Mouse (Mus musculus) ES-Bruce4 (cell line): ENCODE data around the gene Rgcc. TPM values are rescaled to one million over a fixed set of nuclear protein-coding genes. Genes with fewer than 3 reads are reported as not detected.

Experiments
- H3K27ac ChIP-seq: 2 replicates; pipeline ENCODE4 v1.5.1; 2012; ENCODE audit warnings: low read length, inconsistent platforms; ENCODE audit not compliant: insufficient read depth
- H3K27me3 ChIP-seq: 2 replicates; pipeline ENCODE4 v1.6.1; 2012; ENCODE audit warnings: mild to moderate bottlenecking, low read length, inconsistent platforms; ENCODE audit not compliant: control insufficient read depth, poor library complexity, insufficient read depth, severe bottlenecking
- H3K36me3 ChIP-seq: 2 replicates; pipeline ENCODE4 v1.6.1; 2012; ENCODE audit warnings: inconsistent platforms, mild to moderate bottlenecking, low read length, moderate library complexity; ENCODE audit not compliant: control insufficient read depth, poor library complexity, insufficient read depth, severe bottlenecking
- H3K4me1 ChIP-seq: one replicate; pipeline ENCODE4 v1.8.1; 2011; ENCODE audit warnings: low read length; ENCODE audit not compliant: control insufficient read depth, insufficient read depth
- H3K4me3 ChIP-seq: 2 replicates; pipeline ENCODE4 v1.5.1; 2011; ENCODE audit warnings: low read depth, mild to moderate bottlenecking, low read length
- H3K9ac ChIP-seq: 2 replicates; pipeline ENCODE4 v1.6.1; 2012; ENCODE audit warnings: low read depth, mild to moderate bottlenecking, inconsistent platforms; ENCODE audit not compliant: poor library complexity, severe bottlenecking
- H3K9me3 ChIP-seq: replicated peaks from 2 replicates; pipeline ENCODE4 v1.6.1; 2012; ENCODE audit warnings: mild to moderate bottlenecking, low read length, inconsistent platforms; ENCODE audit not compliant: control insufficient read depth, poor library complexity, insufficient read depth, severe bottlenecking
- CTCF ChIP-seq: IDR thresholded peaks from one replicate; pipeline ENCODE4 v1.8.1; 2011; ENCODE audit warnings: low read depth, low read length
- EP300 ChIP-seq: IDR thresholded peaks from 2 replicates; pipeline ENCODE4 v1.6.1; 2011; ENCODE audit warnings: low read depth, low read length; ENCODE audit not compliant: insufficient read depth
- POLR2A ChIP-seq: IDR thresholded peaks from one replicate; pipeline ENCODE4 v1.8.1; 2011; ENCODE audit warnings: low read length; ENCODE audit not compliant: insufficient read depth
- polyA plus RNA-seq: library from polyadenylated mRNA; stranded (reverse); fragments of >200 nt; gene quantifications from 2 replicates; pipeline ENCODE4 v1.2.4, GENCODE M21; 2011; ENCODE audit warnings: low read depth; ENCODE audit not compliant: missing spikeins, insufficient read depth, insufficient read length

Gene Rgcc
- polyA plus RNA-seq, 1 experiment, result 15.1 TPM

DNA sequence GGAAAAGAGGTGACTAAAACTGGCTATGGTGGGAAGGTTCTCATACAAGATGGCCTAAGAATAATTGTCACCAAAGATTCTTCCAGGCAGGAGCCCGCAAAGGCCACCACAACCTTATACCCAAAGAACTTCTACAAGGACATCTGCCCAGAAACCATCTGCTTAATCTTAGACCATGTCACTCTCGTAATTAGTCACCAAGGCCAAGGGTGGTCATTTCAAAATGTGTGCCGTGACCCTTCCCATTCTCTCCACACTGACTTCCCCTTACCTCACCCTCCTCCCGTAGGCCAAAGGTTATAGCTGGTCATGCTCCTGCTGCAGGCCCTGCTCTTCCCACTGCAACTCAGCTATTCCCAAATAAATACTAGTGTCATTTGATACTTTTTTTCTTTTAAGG lies 22.5 kb downstream of the Rgcc start:
- H3K4me1 ChIP-seq, result peaks cover 10% of the 10 kb centered on the region
- TF ChIP-seq CTCF, result no peak
- TF ChIP-seq POLR2A, result no peak
- TF ChIP-seq EP300, result no peak
- H3K9me3 ChIP-seq, result no peaks in the 10 kb centered on the region
- no peak overlapping the region for H3K27ac ChIP-seq
- no peaks in the 10 kb centered on the region for H3K36me3 ChIP-seq
- no peak overlapping the region for H3K4me3 ChIP-seq
- H3K9ac ChIP-seq, result no peak overlapping the region
- H3K27me3 ChIP-seq, result no peaks in the 10 kb centered on the region

DNA sequence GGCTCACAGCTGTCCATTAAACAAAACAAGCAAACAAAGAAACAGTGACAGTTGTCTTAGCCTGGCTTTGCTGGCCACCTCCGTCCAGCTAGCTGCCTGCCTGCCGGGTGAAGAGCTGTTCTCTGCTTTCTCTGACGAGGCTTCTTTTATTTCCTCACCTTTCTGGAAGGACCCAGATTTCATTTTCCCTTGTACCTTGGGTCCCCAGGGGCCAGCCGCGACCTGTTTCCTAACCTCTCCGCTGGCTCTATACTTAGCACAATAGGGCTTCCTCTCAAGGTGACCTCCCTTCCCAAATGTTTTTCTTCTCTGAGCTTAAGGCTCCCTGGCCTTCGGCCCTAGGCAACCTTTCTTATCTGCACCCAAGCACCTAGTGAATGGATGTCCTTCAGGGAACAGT lies 23.5 kb downstream of the Rgcc start:
- H3K4me3 ChIP-seq, result no peak overlapping the region
- no peak for TF ChIP-seq CTCF
- TF ChIP-seq POLR2A, result no peak
- TF ChIP-seq EP300, result peak; percentile 89
- peaks cover 10% of the 10 kb centered on the region for H3K4me1 ChIP-seq
- peak overlapping the region; percentile 95 for H3K27ac ChIP-seq
- peak overlapping the region; percentile 18; the same call in 1 of the 2 replicates for H3K9ac ChIP-seq
- H3K9me3 ChIP-seq, result no peaks in the 10 kb centered on the region
- H3K36me3 ChIP-seq, result no peaks in the 10 kb centered on the region
- H3K27me3 ChIP-seq, result no peaks in the 10 kb centered on the region

GRCm38 (mm10) chr14:79275870-79276395 lies 25.5 kb downstream of the Rgcc start:
- TF ChIP-seq EP300, result no peak
- TF ChIP-seq POLR2A, result no peak
- no peak for TF ChIP-seq CTCF
- Histone ChIP-seq H3K36me3 (no peaks in the 10 kb centered on the region), H3K4me1 (peaks cover 10% of the 10 kb centered on the region), H3K27ac (peak overlapping the region; percentile 7; the same call in 1 of the 2 replicates), H3K4me3 (no peak overlapping the region), H3K27me3 (no peaks in the 10 kb centered on the region), H3K9me3 (no peaks in the 10 kb centered on the region), H3K9ac (no peak overlapping the region)

GRCm38 (mm10) chr14:79275441-79275840 lies 26.0 kb downstream of the Rgcc start:
- H3K4me3 ChIP-seq, result no peak overlapping the region
- no peak overlapping the region for H3K27ac ChIP-seq
- H3K36me3 ChIP-seq, result no peaks in the 10 kb centered on the region
- H3K27me3 ChIP-seq, result no peaks in the 10 kb centered on the region
- peaks cover 10% of the 10 kb centered on the region for H3K4me1 ChIP-seq
- TF ChIP-seq CTCF, result no peak
- TF ChIP-seq POLR2A, result no peak
- TF ChIP-seq EP300, result 0 out of 2 replicates have a peak, but pooled peaks have one; percentile 50
- no peak overlapping the region for H3K9ac ChIP-seq
- no peaks in the 10 kb centered on the region; the same call in 1 of the 2 replicates for H3K9me3 ChIP-seq

GRCm38 (mm10) chr14:79273697-79274477 lies 27.6 kb downstream of the Rgcc start:
- H3K36me3 ChIP-seq, result no peaks in the 10 kb centered on the region
- H3K9me3 ChIP-seq, result no peaks in the 10 kb centered on the region; the same call in none of the 2 replicates
- H3K27ac ChIP-seq, result no peak overlapping the region
- H3K4me1 ChIP-seq, result peaks cover 4% of the 10 kb centered on the region
- H3K9ac ChIP-seq, result no peak overlapping the region
- TF ChIP-seq CTCF (no peak), POLR2A (no peak), EP300 (no peak)
- H3K4me3 ChIP-seq, result no peak overlapping the region
- H3K27me3 ChIP-seq, result no peaks in the 10 kb centered on the region

- Histone ChIP-seq H3K4me3 (no peak overlapping the region), H3K27ac (no peak overlapping the region)
These were observed 28.5 kb downstream of the Rgcc start for GRCm38 (mm10) chr14:79272991-79273390.

More at GRCm38 (mm10) chr14:79272991-79273390, 28.5 kb downstream of the Rgcc start:
- Histone ChIP-seq H3K27me3 (no peaks in the 10 kb centered on the region), H3K9me3 (no peaks in the 10 kb centered on the region; the same call in none of the 2 replicates), H3K4me1 (peaks cover 2% of the 10 kb centered on the region), H3K36me3 (no peaks in the 10 kb centered on the region), H3K9ac (no peak overlapping the region)
- TF ChIP-seq CTCF, result no peak
- no peak for TF ChIP-seq EP300
- TF ChIP-seq POLR2A, result no peak
